Mouse (Mus musculus): ENCODE measurements around the gene Habp4. TPM values are rescaled to one million over a fixed set of nuclear protein-coding genes. Genes with fewer than 3 reads are reported as not detected.

The Habp4 gene
- polyA plus RNA-seq, 1 experiment from 2014 or later, result 41.9 TPM

DNA sequence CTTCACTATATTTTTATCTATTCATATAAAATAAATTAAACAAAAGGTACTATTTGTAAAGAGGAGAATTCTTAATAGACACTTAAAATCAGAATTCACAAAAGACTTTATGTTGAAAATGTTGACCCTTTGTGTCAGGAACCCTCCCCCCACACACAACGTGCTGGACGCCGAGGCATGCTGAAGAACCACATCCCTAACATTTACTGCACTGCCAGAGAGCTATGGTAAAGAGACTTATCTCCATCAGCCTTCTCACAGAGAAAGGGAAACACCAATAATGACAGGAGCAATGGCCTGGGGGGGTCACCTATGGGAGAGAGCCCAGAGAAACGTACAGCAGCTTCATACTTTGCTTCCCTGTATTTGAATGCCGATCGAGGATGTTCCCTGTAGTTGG lies 46.5 kb downstream of the Habp4 start:
- Histone ChIP-seq H3K4me1 (ENCODE audit: control insufficient read depth, insufficient read depth, low read length) (no peaks in the 10 kb centered on the region), H3K27me3 (ENCODE audit: control insufficient read depth, insufficient read depth, low read depth, low read length) (no peaks in the 10 kb centered on the region), H3K9ac (ENCODE audit: low read depth, low read length) (no peak overlapping the region), H3K27ac (ENCODE audit: low read length) (no peak overlapping the region), H3K4me2 (ENCODE audit: low read length) (no peak overlapping the region), H3K4me3 (ENCODE audit: low read depth, low read length) (no peak overlapping the region), H3K36me3 (ENCODE audit: control insufficient read depth, insufficient read depth, low read length) (no peaks in the 10 kb centered on the region), H3K9me3 (replicated peaks; ENCODE audit: control insufficient read depth, low read length, poor library complexity, severe bottlenecking) (no peaks in the 10 kb centered on the region)
- WGBS, result 90% methylated on average over 6 of the region's 6 CpGs
- ATAC-seq, result no peak

DNA sequence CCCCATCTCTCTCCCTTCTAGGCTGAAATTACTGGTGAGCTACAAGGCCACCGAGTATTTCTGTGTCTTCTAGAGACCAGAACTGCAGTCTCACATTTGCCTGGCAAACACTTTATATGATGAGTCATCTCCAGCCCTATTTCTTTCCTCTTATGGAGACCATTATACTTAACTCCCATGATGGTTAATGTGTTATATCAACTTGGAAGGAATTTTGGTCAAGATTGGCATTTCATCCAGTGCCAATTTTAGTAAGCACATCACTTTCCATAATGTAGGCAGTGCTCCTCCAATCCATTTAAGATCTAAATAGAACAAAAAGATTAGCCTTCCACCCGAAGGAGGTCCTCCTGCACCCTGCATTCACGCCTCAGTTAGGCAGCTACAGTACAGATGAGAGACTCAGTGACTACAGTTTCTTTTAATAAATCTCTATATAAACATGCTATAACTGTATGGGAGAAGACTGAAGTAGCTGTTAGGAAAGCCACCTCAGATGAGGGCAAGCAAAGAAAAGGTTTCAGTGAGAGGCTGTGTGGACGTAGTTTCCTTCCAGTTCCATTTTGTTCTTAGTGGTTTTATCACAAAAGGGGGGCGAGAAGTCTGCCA lies 50.5 kb downstream of the Habp4 start:
- 87% methylated on average over 5 of the region's 5 CpGs for WGBS
- H3K27me3 ChIP-seq (ENCODE audit: control insufficient read depth, insufficient read depth, low read depth, low read length), result no peaks in the 10 kb centered on the region
- ATAC-seq, result no peak

DNA sequence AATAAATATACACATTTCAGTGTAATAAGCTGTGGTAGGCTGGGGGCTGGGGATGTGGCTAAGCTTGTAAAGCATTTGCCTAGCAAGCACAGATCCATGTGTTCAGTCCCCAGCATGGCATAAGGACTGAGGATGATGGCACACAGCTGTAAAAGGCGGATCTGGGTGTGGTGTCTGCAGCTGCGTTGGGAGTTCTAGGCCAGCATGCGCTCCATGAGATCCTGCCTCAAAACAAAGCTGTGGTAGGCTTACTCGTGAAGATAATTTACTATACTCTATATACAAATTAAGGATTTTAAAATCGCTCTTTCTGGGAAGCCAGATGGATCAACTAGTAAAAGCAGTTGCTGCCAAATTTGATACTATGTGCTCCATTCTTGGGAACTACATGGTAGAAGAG lies 53.3 kb downstream of the Habp4 start:
- Histone ChIP-seq H3K4me3 (ENCODE audit: low read depth, low read length) (no peak overlapping the region), H3K36me3 (ENCODE audit: control insufficient read depth, insufficient read depth, low read length) (no peaks in the 10 kb centered on the region), H3K9me3 (replicated peaks; ENCODE audit: control insufficient read depth, low read length, poor library complexity, severe bottlenecking) (no peaks in the 10 kb centered on the region), H3K4me1 (ENCODE audit: control insufficient read depth, insufficient read depth, low read length) (no peaks in the 10 kb centered on the region), H3K9ac (ENCODE audit: low read depth, low read length) (no peak overlapping the region), H3K27me3 (ENCODE audit: control insufficient read depth, insufficient read depth, low read depth, low read length) (no peaks in the 10 kb centered on the region), H3K27ac (ENCODE audit: low read length) (no peak overlapping the region), H3K4me2 (ENCODE audit: low read length) (no peak overlapping the region)
- 97% methylated on average over 5 of the region's 5 CpGs for WGBS
- ATAC-seq, result no peak

More for the DNA sequence above, 50.5 kb downstream of the Habp4 start:
- Histone ChIP-seq H3K4me3 (ENCODE audit: low read depth, low read length) (no peak overlapping the region), H3K36me3 (ENCODE audit: control insufficient read depth, insufficient read depth, low read length) (no peaks in the 10 kb centered on the region), H3K4me1 (ENCODE audit: control insufficient read depth, insufficient read depth, low read length) (no peaks in the 10 kb centered on the region), H3K4me2 (ENCODE audit: low read length) (no peak overlapping the region), H3K9ac (ENCODE audit: low read depth, low read length) (no peak overlapping the region), H3K27ac (ENCODE audit: low read length) (no peak overlapping the region), H3K9me3 (replicated peaks; ENCODE audit: control insufficient read depth, low read length, poor library complexity, severe bottlenecking) (no peaks in the 10 kb centered on the region)

DNA sequence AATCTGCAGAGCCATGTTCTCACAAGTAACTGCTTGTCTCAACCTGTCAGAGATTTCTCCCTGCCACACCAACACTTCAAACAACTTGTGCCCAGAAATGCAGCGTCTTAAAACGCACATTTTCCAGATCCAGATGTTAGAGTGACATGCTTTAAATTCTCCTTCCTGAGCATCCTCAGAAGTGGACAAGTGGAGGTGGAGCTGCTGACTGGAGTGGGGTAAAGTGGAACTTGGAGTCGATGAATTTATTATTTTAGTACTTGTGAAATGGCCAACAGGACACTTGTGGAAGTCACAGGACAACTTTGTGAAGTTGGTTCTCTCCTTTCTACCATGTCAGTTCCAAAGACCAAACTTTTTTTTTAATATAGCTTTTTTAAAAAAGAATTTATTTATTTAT lies 64.1 kb downstream of the Habp4 start:
- Histone ChIP-seq H3K36me3 (ENCODE audit: control insufficient read depth, insufficient read depth, low read length) (no peaks in the 10 kb centered on the region), H3K4me2 (ENCODE audit: low read length) (no peak overlapping the region), H3K9me3 (replicated peaks; ENCODE audit: control insufficient read depth, low read length, poor library complexity, severe bottlenecking) (no peaks in the 10 kb centered on the region), H3K27ac (ENCODE audit: low read length) (no peak overlapping the region), H3K4me3 (ENCODE audit: low read depth, low read length) (no peak overlapping the region), H3K4me1 (ENCODE audit: control insufficient read depth, insufficient read depth, low read length) (no peaks in the 10 kb centered on the region), H3K27me3 (ENCODE audit: control insufficient read depth, insufficient read depth, low read depth, low read length) (no peaks in the 10 kb centered on the region), H3K9ac (ENCODE audit: low read depth, low read length) (no peak overlapping the region)
- WGBS, result 85% methylated on average over 3 of the region's 3 CpGs
- ATAC-seq, result no peak

DNA sequence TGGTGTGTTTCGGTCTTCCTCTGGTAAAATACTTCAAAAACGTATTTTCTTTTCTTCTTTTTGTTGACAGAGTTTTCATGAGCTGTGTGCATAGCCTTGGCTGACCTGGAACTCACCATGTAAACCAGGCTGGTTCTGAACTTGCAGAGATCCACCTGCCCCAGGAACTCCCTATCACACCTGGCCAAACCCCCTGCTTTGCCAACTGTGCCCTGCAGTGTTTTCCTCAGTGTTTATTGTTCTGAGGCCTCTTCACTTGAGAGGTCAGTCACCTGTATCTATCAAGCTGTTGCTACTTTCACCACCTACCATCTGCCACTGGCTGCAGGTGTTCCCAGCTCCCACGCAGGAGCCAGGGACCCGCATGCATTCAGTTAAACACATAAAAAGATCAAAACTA lies 65.1 kb downstream of the Habp4 start:
- Histone ChIP-seq H3K27ac (ENCODE audit: low read length) (no peak overlapping the region), H3K4me2 (ENCODE audit: low read length) (no peak overlapping the region), H3K9me3 (replicated peaks; ENCODE audit: control insufficient read depth, low read length, poor library complexity, severe bottlenecking) (no peaks in the 10 kb centered on the region), H3K36me3 (ENCODE audit: control insufficient read depth, insufficient read depth, low read length) (no peaks in the 10 kb centered on the region), H3K4me1 (ENCODE audit: control insufficient read depth, insufficient read depth, low read length) (no peaks in the 10 kb centered on the region), H3K4me3 (ENCODE audit: low read depth, low read length) (no peak overlapping the region), H3K9ac (ENCODE audit: low read depth, low read length) (no peak overlapping the region), H3K27me3 (ENCODE audit: control insufficient read depth, insufficient read depth, low read depth, low read length) (no peaks in the 10 kb centered on the region)
- WGBS, result 87% methylated on average over 4 of the region's 4 CpGs
- no peak for ATAC-seq

DNA sequence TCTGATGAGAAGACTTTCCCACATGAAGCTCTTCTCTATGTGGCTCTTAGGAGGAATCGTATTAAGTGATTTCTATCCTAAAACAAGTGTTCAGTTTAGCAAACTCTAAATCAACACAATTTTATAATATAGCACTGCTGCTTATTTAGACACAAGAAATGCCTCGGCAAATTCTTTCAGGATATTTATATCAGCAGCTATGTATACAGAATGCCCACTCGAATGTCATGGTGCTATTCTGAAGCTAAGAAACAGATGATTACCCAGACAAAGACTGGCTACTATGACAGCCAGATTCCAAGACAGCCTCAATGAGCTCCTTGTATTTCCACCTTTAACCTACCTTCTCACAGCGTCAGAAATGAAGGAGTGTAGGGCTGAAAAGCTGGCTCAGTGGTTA lies 71.5 kb downstream of the Habp4 start:
- no peaks in the 10 kb centered on the region for H3K4me1 ChIP-seq (ENCODE audit: control insufficient read depth, insufficient read depth, low read length)
- no peaks in the 10 kb centered on the region for H3K9me3 ChIP-seq (replicated peaks; ENCODE audit: control insufficient read depth, low read length, poor library complexity, severe bottlenecking)
- no peak for ATAC-seq
- H3K36me3 ChIP-seq (ENCODE audit: control insufficient read depth, insufficient read depth, low read length), result no peaks in the 10 kb centered on the region
- 85% methylated on average over 4 of the region's 4 CpGs for WGBS
- no peak overlapping the region for H3K4me3 ChIP-seq (ENCODE audit: low read depth, low read length)
- H3K9ac ChIP-seq (ENCODE audit: low read depth, low read length), result no peak overlapping the region
- no peaks in the 10 kb centered on the region for H3K27me3 ChIP-seq (ENCODE audit: control insufficient read depth, insufficient read depth, low read depth, low read length)
- H3K4me2 ChIP-seq (ENCODE audit: low read length), result no peak overlapping the region
- no peak overlapping the region for H3K27ac ChIP-seq (ENCODE audit: low read length)

DNA sequence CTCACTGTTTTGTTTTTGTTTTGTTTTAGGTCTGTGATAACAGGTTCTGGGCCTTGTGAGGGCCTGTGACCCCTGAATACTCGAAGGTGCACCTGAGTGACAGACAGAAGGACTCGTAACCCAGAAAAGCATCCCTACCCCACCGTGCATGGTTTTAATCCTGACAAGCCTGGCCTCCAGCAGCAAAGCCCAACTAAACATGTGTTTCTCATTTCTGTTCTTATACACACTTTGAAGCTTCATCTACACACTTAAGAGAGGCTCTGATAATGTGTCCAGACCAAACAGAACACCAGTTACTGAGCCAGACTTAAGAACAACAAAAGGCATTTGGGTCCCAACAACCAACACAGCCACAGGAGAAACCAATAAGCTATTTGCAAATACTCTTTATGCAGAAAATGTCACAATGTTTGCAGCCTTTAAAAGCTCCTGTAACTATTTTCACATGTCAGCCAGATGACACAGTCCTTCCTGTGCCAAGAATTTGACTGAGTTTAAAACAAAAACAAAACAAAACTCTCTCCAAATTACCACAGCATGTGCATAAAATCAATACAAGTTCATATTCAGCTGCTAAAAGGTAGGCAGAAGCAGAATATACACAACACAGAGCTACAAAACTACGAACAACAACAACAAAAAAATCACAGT lies 73.6 kb downstream of the Habp4 start:
- Histone ChIP-seq H3K27me3 (ENCODE audit: control insufficient read depth, insufficient read depth, low read depth, low read length) (no peaks in the 10 kb centered on the region), H3K36me3 (ENCODE audit: control insufficient read depth, insufficient read depth, low read length) (no peaks in the 10 kb centered on the region), H3K9ac (ENCODE audit: low read depth, low read length) (no peak overlapping the region), H3K27ac (ENCODE audit: low read length) (no peak overlapping the region), H3K4me3 (ENCODE audit: low read depth, low read length) (no peak overlapping the region), H3K4me2 (ENCODE audit: low read length) (no peak overlapping the region), H3K4me1 (ENCODE audit: control insufficient read depth, insufficient read depth, low read length) (no peaks in the 10 kb centered on the region), H3K9me3 (replicated peaks; ENCODE audit: control insufficient read depth, low read length, poor library complexity, severe bottlenecking) (no peaks in the 10 kb centered on the region)
- WGBS, result 77% methylated on average over 4 of the region's 4 CpGs
- no peak for ATAC-seq

DNA sequence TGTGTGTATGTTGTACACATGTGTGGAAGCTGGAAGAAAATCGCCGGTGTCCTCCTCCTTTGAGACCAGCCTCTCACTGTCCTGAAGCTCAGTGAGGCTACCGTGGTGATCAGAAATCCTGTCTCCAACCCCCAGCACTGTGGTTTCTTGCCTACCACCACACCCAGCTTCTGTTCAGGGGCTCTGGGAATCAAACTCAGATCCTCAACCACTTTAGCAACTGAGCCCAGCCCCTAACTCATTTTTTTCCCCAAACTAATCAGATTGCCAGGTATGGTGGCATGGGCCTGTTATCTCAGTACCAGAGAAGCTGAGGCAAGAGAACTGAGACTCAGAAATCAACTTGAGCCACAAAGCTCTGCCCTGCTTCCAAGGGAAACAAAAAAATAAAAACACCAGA lies 74.2 kb downstream of the Habp4 start:
- WGBS, result 85% methylated on average over 3 of the region's 3 CpGs
- no peaks in the 10 kb centered on the region for H3K36me3 ChIP-seq (ENCODE audit: control insufficient read depth, insufficient read depth, low read length)

More for the DNA sequence above, 74.2 kb downstream of the Habp4 start:
- H3K27ac ChIP-seq (ENCODE audit: low read length), result no peak overlapping the region
- H3K4me3 ChIP-seq (ENCODE audit: low read depth, low read length), result no peak overlapping the region
- ATAC-seq, result no peak
- H3K4me2 ChIP-seq (ENCODE audit: low read length), result no peak overlapping the region
- no peaks in the 10 kb centered on the region for H3K4me1 ChIP-seq (ENCODE audit: control insufficient read depth, insufficient read depth, low read length)
- H3K9ac ChIP-seq (ENCODE audit: low read depth, low read length), result no peak overlapping the region
- no peaks in the 10 kb centered on the region for H3K9me3 ChIP-seq (replicated peaks; ENCODE audit: control insufficient read depth, low read length, poor library complexity, severe bottlenecking)
- H3K27me3 ChIP-seq (ENCODE audit: control insufficient read depth, insufficient read depth, low read depth, low read length), result no peaks in the 10 kb centered on the region
